Mouse (Mus musculus): ENCODE measurements around the gene Epgn. TPM values are rescaled to one million over a fixed set of nuclear protein-coding genes. Genes with fewer than 3 reads are reported as not detected.

The Epgn gene
- polyA plus RNA-seq, 1 experiment: 0.08 TPM

DNA sequence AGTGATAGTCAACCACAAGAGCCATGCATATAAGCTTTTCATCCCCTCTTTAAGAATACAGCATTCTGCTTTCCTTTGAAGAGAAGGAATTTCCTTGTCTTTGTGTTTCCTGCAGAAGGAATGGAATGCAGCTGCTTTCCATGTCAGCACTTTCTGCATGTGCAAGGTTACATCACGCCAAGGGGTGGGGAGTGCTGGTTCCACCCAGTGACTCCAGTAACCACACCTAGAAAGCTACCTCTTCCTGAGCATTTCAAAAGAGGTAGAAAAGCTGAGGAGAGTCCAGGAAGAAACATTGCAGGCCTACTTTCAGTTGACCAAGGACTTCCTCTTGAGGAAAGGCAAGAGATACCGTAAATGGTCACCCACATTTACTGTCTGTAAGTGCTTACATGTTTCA is 8.1 kb downstream of the Epgn start:
- Histone ChIP-seq H3K36me3 (ENCODE audit: control insufficient read depth, insufficient read depth) (no peaks in the 10 kb centered on the region), H3K4me3 (no peak overlapping the region), H3K79me2 (ENCODE audit: control insufficient read depth, insufficient read depth) (no peaks in the 10 kb centered on the region), H3ac (ENCODE audit: control insufficient read depth, insufficient read length) (no peak overlapping the region), H3K27me3 (ENCODE audit: control insufficient read depth, insufficient read depth, insufficient read length) (no peaks in the 10 kb centered on the region), H3K4me2 (ENCODE audit: low read depth) (no peak overlapping the region)
- no peak for TF ChIP-seq USF1 (IDR thresholded peaks at IDR 0.05; ENCODE audit: low read depth)
- TF ChIP-seq SRF (IDR thresholded peaks at IDR 0.05; ENCODE audit: control insufficient read depth, insufficient read length, low read depth): no peak
- no peak for TF ChIP-seq TCF12 (IDR thresholded peaks at IDR 0.05; ENCODE audit: insufficient read depth, poor library complexity, severe bottlenecking)
- no peak for TF ChIP-seq POLR2AphosphoS2 (IDR thresholded peaks at IDR 0.05; ENCODE audit: insufficient read length, low read depth)
- TF ChIP-seq REST (IDR thresholded peaks at IDR 0.05; ENCODE audit: insufficient read depth, insufficient read length): no peak
- no peak for TF ChIP-seq TCF3 (IDR thresholded peaks at IDR 0.05; ENCODE audit: insufficient read length, low read depth)
- TF ChIP-seq CEBPB (IDR thresholded peaks at IDR 0.05; ENCODE audit: insufficient read depth, poor library complexity, severe bottlenecking): no peak
- no peak for TF ChIP-seq POLR2A (IDR thresholded peaks at IDR 0.05; ENCODE audit: insufficient read length, low read depth)
- TF ChIP-seq MYOG (IDR thresholded peaks at IDR 0.05; ENCODE audit: control insufficient read depth in 1 of 3, insufficient read depth in 1 of 3, insufficient read length in 2 of 3, low read depth in 2 of 3): no peak
- no peak for TF ChIP-seq MYOD1 (IDR thresholded peaks at IDR 0.05; ENCODE audit: control insufficient read depth in 1 of 3, insufficient read length in 2 of 3, low read depth in 2 of 3)
- no peak for TF ChIP-seq MAX (IDR thresholded peaks at IDR 0.05; ENCODE audit: low read depth)
- TF ChIP-seq E2F4 (IDR thresholded peaks at IDR 0.05; ENCODE audit: insufficient read depth): no peak

GRCm38 (mm10) chr5:91036628-91037027 is 9.4 kb downstream of the Epgn start:
- H3K4me3 ChIP-seq: no peak overlapping the region
- H3ac ChIP-seq (ENCODE audit: control insufficient read depth, insufficient read length): no peak overlapping the region
- H3K4me2 ChIP-seq (ENCODE audit: low read depth): no peak overlapping the region
- H3K36me3 ChIP-seq (ENCODE audit: control insufficient read depth, insufficient read depth): no peaks in the 10 kb centered on the region
- peak; percentile 87 for TF ChIP-seq CEBPB (IDR thresholded peaks at IDR 0.05; ENCODE audit: insufficient read depth, poor library complexity, severe bottlenecking)
- TF ChIP-seq TCF12 (IDR thresholded peaks at IDR 0.05; ENCODE audit: insufficient read depth, poor library complexity, severe bottlenecking): no peak
- no peaks in the 10 kb centered on the region for H3K79me2 ChIP-seq (ENCODE audit: control insufficient read depth, insufficient read depth)
- no peaks in the 10 kb centered on the region for H3K27me3 ChIP-seq (ENCODE audit: control insufficient read depth, insufficient read depth, insufficient read length)

DNA sequence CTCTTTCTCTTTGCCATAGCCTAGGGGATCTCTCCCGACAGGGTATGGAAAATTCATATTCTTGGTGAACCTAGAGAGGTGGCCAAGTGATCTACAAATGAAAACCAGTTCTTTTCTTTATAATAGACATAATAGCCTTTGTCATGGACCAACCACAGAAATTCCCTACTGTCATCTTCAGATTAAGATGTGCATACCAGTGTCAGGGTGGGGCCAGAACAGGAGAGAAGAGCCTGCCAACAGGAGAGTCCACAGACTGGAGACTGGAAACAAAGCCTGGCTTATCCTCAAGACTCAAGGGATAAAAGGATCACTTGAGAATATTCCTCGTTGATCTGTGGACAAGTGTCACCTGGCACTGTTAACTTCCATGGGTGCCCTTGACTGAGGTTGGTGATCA is 10.5 kb downstream of the Epgn start:
- Histone ChIP-seq H3K4me3 (no peak overlapping the region), H3K4me2 (ENCODE audit: low read depth) (no peak overlapping the region), H3K79me2 (ENCODE audit: control insufficient read depth, insufficient read depth) (no peaks in the 10 kb centered on the region), H3K36me3 (ENCODE audit: control insufficient read depth, insufficient read depth) (no peaks in the 10 kb centered on the region), H3ac (ENCODE audit: control insufficient read depth, insufficient read length) (no peak overlapping the region), H3K27me3 (ENCODE audit: control insufficient read depth, insufficient read depth, insufficient read length) (no peaks in the 10 kb centered on the region)
- TF ChIP-seq REST (IDR thresholded peaks at IDR 0.05; ENCODE audit: insufficient read depth, insufficient read length) (no peak), POLR2AphosphoS2 (IDR thresholded peaks at IDR 0.05; ENCODE audit: insufficient read length, low read depth) (no peak), MYOG (IDR thresholded peaks at IDR 0.05; ENCODE audit: control insufficient read depth in 1 of 3, insufficient read depth in 1 of 3, insufficient read length in 2 of 3, low read depth in 2 of 3) (no peak), TCF3 (IDR thresholded peaks at IDR 0.05; ENCODE audit: insufficient read length, low read depth) (no peak), USF1 (IDR thresholded peaks at IDR 0.05; ENCODE audit: low read depth) (no peak)

GRCm38 (mm10) chr5:91038547-91038946 is 11.3 kb downstream of the Epgn start:
- no peak overlapping the region for H3ac ChIP-seq (ENCODE audit: control insufficient read depth, insufficient read length)
- H3K36me3 ChIP-seq (ENCODE audit: control insufficient read depth, insufficient read depth): no peaks in the 10 kb centered on the region
- TF ChIP-seq TCF3 (IDR thresholded peaks at IDR 0.05; ENCODE audit: insufficient read length, low read depth) (no peak), E2F4 (IDR thresholded peaks at IDR 0.05; ENCODE audit: insufficient read depth) (no peak), CEBPB (IDR thresholded peaks at IDR 0.05; ENCODE audit: insufficient read depth, poor library complexity, severe bottlenecking) (no peak), REST (IDR thresholded peaks at IDR 0.05; ENCODE audit: insufficient read depth, insufficient read length) (no peak), SRF (IDR thresholded peaks at IDR 0.05; ENCODE audit: control insufficient read depth, insufficient read length, low read depth) (no peak), POLR2AphosphoS2 (IDR thresholded peaks at IDR 0.05; ENCODE audit: insufficient read length, low read depth) (no peak), MYOD1 (IDR thresholded peaks at IDR 0.05; ENCODE audit: control insufficient read depth in 1 of 3, insufficient read length in 2 of 3, low read depth in 2 of 3) (no peak)
- H3K4me2 ChIP-seq (ENCODE audit: low read depth): no peak overlapping the region
- no peaks in the 10 kb centered on the region for H3K79me2 ChIP-seq (ENCODE audit: control insufficient read depth, insufficient read depth)
- H3K4me3 ChIP-seq: no peak overlapping the region
- no peaks in the 10 kb centered on the region for H3K27me3 ChIP-seq (ENCODE audit: control insufficient read depth, insufficient read depth, insufficient read length)

- TF ChIP-seq USF1 (IDR thresholded peaks at IDR 0.05; ENCODE audit: low read depth) (no peak), TCF3 (IDR thresholded peaks at IDR 0.05; ENCODE audit: insufficient read length, low read depth) (no peak), MYOG (IDR thresholded peaks at IDR 0.05; ENCODE audit: control insufficient read depth in 1 of 3, insufficient read depth in 1 of 3, insufficient read length in 2 of 3, low read depth in 2 of 3) (no peak), MAX (IDR thresholded peaks at IDR 0.05; ENCODE audit: low read depth) (no peak), MYOD1 (IDR thresholded peaks at IDR 0.05; ENCODE audit: control insufficient read depth in 1 of 3, insufficient read length in 2 of 3, low read depth in 2 of 3) (no peak), E2F4 (IDR thresholded peaks at IDR 0.05; ENCODE audit: insufficient read depth) (no peak), REST (IDR thresholded peaks at IDR 0.05; ENCODE audit: insufficient read depth, insufficient read length) (no peak), POLR2AphosphoS2 (IDR thresholded peaks at IDR 0.05; ENCODE audit: insufficient read length, low read depth) (no peak), CEBPB (IDR thresholded peaks at IDR 0.05; ENCODE audit: insufficient read depth, poor library complexity, severe bottlenecking) (no peak), POLR2A (IDR thresholded peaks at IDR 0.05; ENCODE audit: insufficient read length, low read depth) (no peak), SRF (IDR thresholded peaks at IDR 0.05; ENCODE audit: control insufficient read depth, insufficient read length, low read depth) (no peak)
- no peaks in the 10 kb centered on the region for H3K36me3 ChIP-seq (ENCODE audit: control insufficient read depth, insufficient read depth)
- H3K27me3 ChIP-seq (ENCODE audit: control insufficient read depth, insufficient read depth, insufficient read length): no peaks in the 10 kb centered on the region
- no peak overlapping the region for H3ac ChIP-seq (ENCODE audit: control insufficient read depth, insufficient read length)
- H3K79me2 ChIP-seq (ENCODE audit: control insufficient read depth, insufficient read depth): no peaks in the 10 kb centered on the region
- no peak overlapping the region for H3K4me3 ChIP-seq
- H3K4me2 ChIP-seq (ENCODE audit: low read depth): no peak overlapping the region
These were observed 11.7 kb downstream of the Epgn start for GRCm38 (mm10) chr5:91038963-91039362.

Data from myocyte (in vitro differentiated cells).